Comparison of ENCODE assay signal across 7 mouse cellular contexts in genomic region chr16:30187907-30188414, GRCm38 (mm10).
A peak's percentile ranks its signal among the peaks of the same experiment; 100 is the strongest.
DNase-seq lines count a peak whose midpoint lies in the region; ATAC-seq lines count a peak whose summit lies in the region.

No protein-coding gene starts in this region.

- peak overlapping the region; percentile 63 for H3K4me2 ChIP-seq in embryonic facial prominence, embryonic 13.5 days
- peak overlapping the region; percentile 72 for H3K4me2 ChIP-seq in limb, embryonic 13.5 days (replicated peaks)
- peak overlapping the region; percentile 80 for H3K4me2 ChIP-seq in midbrain, embryonic 15.5 days

- 1% methylated on average over 26 of the region's 26 CpGs for WGBS in embryonic facial prominence, embryonic 13.5 days
- 2% methylated on average over 26 of the region's 26 CpGs for WGBS in limb, embryonic 13.5 days
- WGBS in midbrain, embryonic 15.5 days, result under 1% methylated on average over 26 of the region's 26 CpGs

- H3K9me3 ChIP-seq in embryonic facial prominence, embryonic 13.5 days, result no peaks in the 10 kb centered on the region
- H3K9me3 ChIP-seq in limb, embryonic 13.5 days, result no peaks in the 10 kb centered on the region
- no peaks in the 10 kb centered on the region for H3K9me3 ChIP-seq in midbrain, embryonic 15.5 days

- H3K27ac ChIP-seq in embryonic facial prominence, embryonic 13.5 days, result peak overlapping the region; percentile 49
- peak overlapping the region; percentile 48; the same call in 1 of the 2 replicates for H3K27ac ChIP-seq in limb, embryonic 13.5 days
- H3K27ac ChIP-seq in midbrain, embryonic 15.5 days, result 0 out of 2 replicates have a peak overlapping the region, but pooled peaks have one; percentile 32

- peak; percentile 98 for DNase-seq in adrenal gland, postnatal 14 days
- DNase-seq in heart, adult 8-10 months (ENCODE audit: low spot score), result peak; percentile 98
- DNase-seq in kidney, adult 9 months, result peak; percentile 100
- peak; percentile 77 to 82 for DNase-seq in spleen, adult 18-20 months

- H3K4me1 ChIP-seq in embryonic facial prominence, embryonic 13.5 days, result peaks cover 77% of the 10 kb centered on the region
- H3K4me1 ChIP-seq in limb, embryonic 13.5 days, result peaks cover 79% of the 10 kb centered on the region
- H3K4me1 ChIP-seq in midbrain, embryonic 15.5 days, result peaks cover 17% of the 10 kb centered on the region

- H3K4me3 ChIP-seq in embryonic facial prominence, embryonic 13.5 days, result peak overlapping the region; percentile 30
- peak overlapping the region; percentile 39 for H3K4me3 ChIP-seq in limb, embryonic 13.5 days
- H3K4me3 ChIP-seq in midbrain, embryonic 15.5 days, result peak overlapping the region; percentile 47

- H3K9ac ChIP-seq in embryonic facial prominence, embryonic 13.5 days, result peak overlapping the region; percentile 65
- H3K9ac ChIP-seq in limb, embryonic 13.5 days, result peak overlapping the region; percentile 59
- H3K9ac ChIP-seq in midbrain, embryonic 15.5 days, result peak overlapping the region; percentile 41

- ATAC-seq in embryonic facial prominence, embryonic 13.5 days (ENCODE audit: insufficient number of reproducible peaks, insufficient read depth, low FRiP score, low TSS enrichment, low read depth), result no peak
- peak; percentile 26 for ATAC-seq in limb, embryonic 13.5 days (ENCODE audit: low FRiP score, low read depth)
- peak; percentile 69 for ATAC-seq in midbrain, embryonic 15.5 days (replicated peaks)

- H3K27me3 ChIP-seq in embryonic facial prominence, embryonic 13.5 days, result peaks cover 8% of the 10 kb centered on the region; the same call in 1 of the 2 replicates
- H3K27me3 ChIP-seq in limb, embryonic 13.5 days, result peaks cover 35% of the 10 kb centered on the region
- H3K27me3 ChIP-seq in midbrain, embryonic 15.5 days (replicated peaks), result peaks cover 50% of the 10 kb centered on the region

- no peaks in the 10 kb centered on the region for H3K36me3 ChIP-seq in embryonic facial prominence, embryonic 13.5 days
- H3K36me3 ChIP-seq in limb, embryonic 13.5 days, result no peaks in the 10 kb centered on the region
- no peaks in the 10 kb centered on the region for H3K36me3 ChIP-seq in midbrain, embryonic 15.5 days (replicated peaks)
